Mouse (Mus musculus) ES-Bruce4 (cell line): Measurements from ENCODE around the gene Pgam1.

Source experiments
- CTCF ChIP-seq: IDR thresholded peaks from one replicate; pipeline ENCODE4 v1.8.1; 2011; ENCODE audit warnings: low read depth, low read length
- POLR2A ChIP-seq: IDR thresholded peaks from one replicate; pipeline ENCODE4 v1.8.1; 2011; ENCODE audit warnings: low read length; ENCODE audit not compliant: insufficient read depth

- TF ChIP-seq POLR2A (no peak), CTCF (no peak)
Measured at GRCm38 (mm10) chr19:41908736-41909135, 3.0 kb upstream of the Pgam1 start.
